Mouse (Mus musculus) gastrocnemius, postnatal 14 days (tissue): ENCODE results near the gene Msn. TPM values are rescaled to one million over a fixed set of nuclear protein-coding genes. Genes with fewer than 3 reads are reported as not detected.

Experiments
- DNase-seq: peaks from one replicate; pipeline ENCODE4 v3.0.0; 2021; ENCODE audit warnings: mixed read lengths
- intact Hi-C: fragments of 180-260 bp; cut with DNase I; formaldehyde crosslinking; loops from one replicate; pipeline ENCODE4 v1.15.1; 2025; ENCODE audit warnings: low total_unique reads
- long read RNA-seq, 2 experiments: library from polyadenylated mRNA; stranded (forward); transcript quantifications; one replicate each; pipeline ENCODE4 v2.0.0; 2021
- total RNA-seq, 2 experiments: library from RNA; stranded (reverse); gene quantifications; 2 replicates each; pipeline ENCODE4 v1.2.3; 2021

Gene Msn
- total RNA-seq = 10 to 100 TPM; 52.9 to 62.6 TPM
- long read RNA-seq, experiment 1, transcript Msn-201 (13 exons, 3,842 nt) = major isoform, 37 of 45 reads
- long read RNA-seq, experiment 1, partial matches to known transcripts = 7 of 45 reads
- long read RNA-seq, experiment 1, other reads (novel, unspliced or antisense) = 1 of 45 reads
- long read RNA-seq, experiment 2, transcript Msn-201 (13 exons, 3,842 nt) = major isoform, 51 of 59 reads
- long read RNA-seq, experiment 2, partial matches to known transcripts = 7 of 59 reads
- long read RNA-seq, experiment 2, other reads (novel, unspliced or antisense) = 1 of 59 reads

DNA sequence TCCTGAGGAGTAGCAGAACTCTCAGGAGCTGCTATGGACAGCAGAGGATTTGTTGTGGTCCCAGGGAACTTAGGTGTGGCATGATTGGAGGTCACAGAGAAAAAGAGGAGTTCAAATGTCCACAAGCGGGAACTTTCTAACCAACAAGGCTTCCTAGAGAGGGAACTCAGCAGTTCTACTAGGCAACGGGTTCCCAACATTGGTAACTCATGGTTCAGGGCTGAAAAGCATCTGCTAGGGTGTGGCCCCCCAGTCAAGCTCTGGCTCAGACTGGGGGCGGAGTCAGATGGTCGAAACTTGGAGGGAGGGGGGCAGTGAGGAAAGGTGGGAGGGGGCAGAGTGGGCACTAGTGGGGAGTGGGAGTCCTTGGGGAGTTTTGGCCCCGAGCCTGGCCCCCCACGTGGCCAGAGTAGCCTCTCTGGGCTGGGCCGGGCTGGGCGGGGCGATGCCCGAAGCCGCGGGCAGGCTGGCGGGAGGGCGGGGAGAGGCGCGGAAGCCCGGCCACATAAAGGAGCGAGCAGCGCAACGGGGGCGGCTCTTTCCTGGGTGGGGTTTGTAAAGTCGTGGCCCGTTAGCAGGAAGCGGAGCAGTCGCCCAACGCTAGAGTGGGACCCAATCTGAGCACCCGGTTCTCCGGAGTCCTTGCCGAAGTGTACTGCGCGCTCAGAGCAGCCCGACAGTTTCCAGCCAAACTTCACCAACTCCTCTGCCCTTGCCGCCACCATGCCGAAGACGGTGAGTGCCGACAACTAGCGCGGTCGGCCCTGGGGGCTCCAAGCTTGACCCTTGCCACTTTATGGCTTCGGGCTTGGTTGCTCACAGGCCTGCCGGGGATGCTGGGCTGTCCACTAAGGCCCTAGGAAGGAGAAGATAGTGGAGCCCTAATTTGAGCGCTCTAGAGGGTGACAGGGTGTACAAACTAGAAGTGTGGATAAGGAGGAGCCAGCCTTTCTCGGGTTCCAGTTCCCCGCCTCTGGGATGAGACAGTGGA lies at the start of gene Msn:
Gene Msn (plus strand): TSS at position 534 of the 991 bp plus-strand sequence.
- peak; percentile 71 for DNase-seq
- intact Hi-C loops = no loop called here

DNA sequence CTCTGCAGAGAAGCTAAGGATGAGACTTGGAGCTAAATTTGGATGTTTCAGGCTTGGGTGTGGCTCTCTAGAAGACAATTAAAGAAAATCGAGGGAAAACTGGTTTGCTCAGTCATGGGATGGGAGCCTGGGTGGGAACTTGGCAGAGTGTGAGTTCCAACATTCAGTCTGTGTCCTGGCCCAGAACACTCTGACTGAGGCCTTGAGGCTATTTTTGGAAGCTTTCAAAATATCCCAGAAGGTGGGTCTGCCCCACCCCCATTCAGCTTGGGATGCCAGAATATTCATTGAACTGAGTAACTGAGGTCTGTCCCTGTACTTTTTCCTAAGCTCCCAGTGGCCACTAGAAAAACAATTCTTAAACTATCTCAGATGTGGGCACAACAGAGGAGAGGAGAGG lies 43.0 kb upstream of the Msn start:
- intact Hi-C loops = no loop called here
- peak; percentile 14 for DNase-seq

DNA sequence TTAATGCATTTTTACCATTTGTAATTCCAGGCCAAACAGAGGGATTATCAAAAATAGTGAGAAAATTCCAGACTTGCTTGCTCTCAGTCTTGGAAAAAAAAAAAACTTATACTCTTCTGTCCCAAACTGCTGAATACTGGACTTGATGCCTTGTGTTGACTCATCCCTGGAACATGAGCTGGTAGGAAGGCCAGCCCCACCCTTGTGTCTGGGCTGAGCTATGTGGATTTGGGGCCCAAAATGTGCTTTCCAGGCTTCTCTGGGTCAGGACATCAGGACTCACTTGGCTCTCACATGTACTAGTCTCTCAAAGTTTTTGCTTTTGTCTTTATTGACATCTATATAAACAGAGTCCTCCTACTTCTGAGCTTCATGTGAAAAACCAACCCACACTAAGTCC lies 18.1 kb upstream of the Msn start:
- intact Hi-C loops = no loop called here
- no peak for DNase-seq

DNA sequence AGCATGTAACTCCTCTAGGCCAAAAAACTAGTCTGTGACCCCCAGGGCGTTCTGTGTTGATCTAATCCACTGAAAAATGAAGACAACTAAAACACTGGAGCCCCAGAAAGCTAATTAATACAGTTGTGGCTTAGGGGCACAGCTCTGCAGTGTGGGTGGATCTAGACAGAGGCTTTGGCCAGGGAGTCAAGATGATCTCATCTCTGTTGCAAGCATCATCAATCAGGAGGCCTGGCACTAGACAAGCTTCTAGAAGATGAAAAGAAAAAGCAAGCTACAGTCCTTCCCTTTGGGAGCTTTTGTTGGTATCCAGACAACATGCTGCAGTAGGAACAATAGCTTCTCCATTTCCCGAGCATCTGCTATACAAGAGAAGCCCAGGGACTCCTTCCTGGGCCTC lies 9.6 kb upstream of the Msn start:
- DNase-seq = no peak
- intact Hi-C loops = no loop called here

DNA sequence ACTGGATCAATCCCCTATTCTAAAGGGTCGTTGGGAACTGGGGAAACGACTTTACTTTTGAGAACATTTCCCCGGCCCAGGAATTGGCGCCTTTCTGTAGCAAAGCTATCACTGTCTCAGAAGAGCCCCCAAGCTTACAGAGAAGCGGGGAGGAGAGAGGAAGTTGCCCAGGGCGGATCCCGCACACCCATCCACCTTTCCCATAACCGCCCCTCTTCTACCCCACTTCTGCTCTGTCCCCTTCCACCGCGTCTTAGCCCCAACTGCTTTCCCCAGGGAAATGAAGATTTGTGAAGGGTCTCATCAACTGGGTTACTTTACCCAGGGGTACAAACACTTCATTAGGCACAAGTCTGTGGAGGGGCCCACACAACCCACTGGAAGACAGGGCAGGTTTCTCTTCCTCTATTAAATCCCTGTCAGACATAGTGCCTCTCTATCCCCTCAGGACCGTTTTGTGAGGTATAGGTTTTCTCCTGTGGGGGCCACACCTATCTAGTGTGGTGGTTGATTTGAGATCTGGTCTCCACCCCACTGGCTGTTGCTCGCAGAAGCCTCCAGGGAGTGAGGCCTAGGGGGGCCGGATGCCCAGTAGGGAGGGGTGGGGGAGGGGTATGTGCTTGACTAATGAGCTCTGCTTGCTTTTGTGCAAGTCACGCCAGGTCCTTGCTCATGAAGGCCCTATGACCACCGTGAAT lies 820 bp downstream of the Msn start:
- intact Hi-C loops = no loop called here

DNA sequence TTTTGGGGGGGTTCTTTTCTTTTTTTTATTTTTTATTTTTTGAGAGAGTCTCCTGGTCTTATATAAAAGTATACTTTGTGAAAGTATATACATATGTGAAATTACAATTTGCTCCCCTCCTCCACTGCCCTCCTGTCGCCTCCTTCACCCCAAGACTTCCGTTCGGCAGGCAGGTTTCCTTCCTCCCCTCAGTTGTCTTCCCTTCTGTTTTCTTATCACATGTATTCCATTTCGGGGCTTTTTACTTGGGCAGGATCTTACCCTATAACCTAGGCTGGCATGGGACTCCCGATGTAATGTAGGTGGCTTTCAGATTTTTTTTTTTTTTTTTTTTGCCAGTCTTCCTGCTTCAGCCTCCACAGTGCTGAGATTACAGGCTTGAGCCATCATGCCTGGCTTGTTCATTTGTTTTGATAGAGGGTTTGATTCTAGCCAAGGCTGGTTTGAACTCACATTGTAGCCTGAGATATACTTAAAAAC lies 1.7 kb downstream of the Msn start:
- intact Hi-C loops = no loop called here
- DNase-seq = no peak

More for the DNA sequence above, 820 bp downstream of the Msn start:
- peak; percentile 11 for DNase-seq

GRCm38 (mm10) chrX:96099003-96099402 lies 3.2 kb downstream of the Msn start:
- DNase-seq = no peak
- intact Hi-C loops = no loop called here

GRCm38 (mm10) chrX:96107427-96108291 lies 11.8 kb downstream of the Msn start:
- DNase-seq = peak; percentile 46
- intact Hi-C loops = no loop called here

- DNase-seq = no peak
- intact Hi-C loops = no loop called here
These were observed 17.3 kb downstream of the Msn start for GRCm38 (mm10) chrX:96113106-96113634.

DNA sequence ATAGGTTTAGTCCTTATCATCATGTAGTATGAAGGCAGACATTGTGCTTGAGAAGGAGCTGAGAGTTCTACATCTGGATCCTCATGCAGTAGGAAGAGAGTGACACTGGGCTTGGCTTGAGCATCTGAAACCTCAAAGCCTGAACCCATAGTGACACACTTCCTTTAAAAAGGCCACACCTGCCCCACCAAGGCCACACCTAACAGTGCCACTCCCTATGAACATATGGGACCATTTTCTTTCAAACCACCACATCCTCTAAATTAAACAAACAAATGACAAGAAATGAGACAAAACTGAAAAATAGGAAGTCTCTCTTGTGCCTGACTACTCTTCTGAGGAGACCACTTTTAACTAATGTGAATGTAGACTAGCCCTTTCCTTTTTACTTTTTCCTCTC lies 19.7 kb downstream of the Msn start:
- intact Hi-C loops = no loop called here
- no peak for DNase-seq

GRCm38 (mm10) chrX:96117366-96117765 lies 21.5 kb downstream of the Msn start:
- no peak for DNase-seq
- intact Hi-C loops = no loop called here

GRCm38 (mm10) chrX:96119997-96120396 lies 24.2 kb downstream of the Msn start:
- intact Hi-C loops = no loop called here
- no peak for DNase-seq

DNA sequence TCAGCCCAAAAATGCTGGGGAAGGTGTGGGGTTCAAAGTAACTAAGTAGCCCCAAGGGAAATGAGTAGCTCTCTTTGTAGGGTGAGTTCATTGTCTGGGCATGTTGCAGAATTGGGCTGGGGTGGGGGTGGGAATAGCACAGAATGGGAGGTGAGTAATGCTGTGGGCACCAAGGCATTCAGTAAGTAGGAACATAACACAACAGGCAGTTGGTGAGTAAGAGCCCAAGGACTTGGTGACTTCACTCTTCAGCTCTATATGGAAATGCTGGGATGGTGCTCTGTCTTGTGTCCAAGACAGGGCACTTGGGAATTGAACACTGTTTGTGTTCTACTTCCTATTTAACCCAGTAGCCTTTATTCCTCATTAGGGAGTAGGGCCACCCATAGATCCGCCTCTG lies 26.1 kb downstream of the Msn start:
- intact Hi-C loops = no loop called here
- DNase-seq = no peak

DNA sequence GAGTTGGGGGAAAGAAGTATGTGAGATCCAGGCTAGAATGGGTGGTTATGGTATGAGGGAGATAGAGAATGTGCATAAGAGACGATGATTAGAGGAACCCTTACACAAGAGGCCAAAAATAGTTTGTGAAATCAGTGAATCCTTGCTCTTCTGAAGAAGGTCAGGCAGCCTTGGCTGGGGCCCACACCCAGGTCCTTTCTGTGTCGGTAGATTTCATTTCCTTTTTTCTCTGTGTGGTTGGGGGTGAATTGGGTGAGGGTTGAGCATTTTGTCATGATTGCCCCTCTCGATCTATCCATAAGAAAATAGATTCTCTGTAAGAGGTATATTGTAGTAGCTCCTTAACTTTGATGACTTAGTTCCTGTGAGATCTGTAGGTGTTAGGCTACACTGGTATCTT lies 31.0 kb downstream of the Msn start:
- intact Hi-C loops = no loop called here
- no peak for DNase-seq

DNA sequence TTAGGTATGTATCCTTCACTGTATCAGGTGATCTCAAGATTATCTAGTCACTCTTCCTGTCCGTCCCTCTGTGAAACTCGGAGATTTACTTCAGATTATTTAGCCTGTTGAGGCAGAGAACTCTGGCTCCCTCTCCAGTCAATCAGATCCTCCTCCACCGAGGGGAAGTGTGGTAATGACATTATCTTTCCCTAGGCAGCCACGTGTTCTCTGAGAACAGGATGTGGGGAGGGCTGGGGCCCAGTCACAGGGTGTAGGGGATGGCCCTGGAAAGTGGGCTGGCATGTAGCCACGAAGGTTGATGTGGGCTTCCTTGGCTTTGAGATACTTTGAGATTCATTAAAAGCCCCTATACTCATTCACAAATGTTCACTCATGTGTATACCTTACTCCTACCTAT lies 34.3 kb downstream of the Msn start:
- intact Hi-C loops = no loop called here
- peak; percentile 27 for DNase-seq

DNA sequence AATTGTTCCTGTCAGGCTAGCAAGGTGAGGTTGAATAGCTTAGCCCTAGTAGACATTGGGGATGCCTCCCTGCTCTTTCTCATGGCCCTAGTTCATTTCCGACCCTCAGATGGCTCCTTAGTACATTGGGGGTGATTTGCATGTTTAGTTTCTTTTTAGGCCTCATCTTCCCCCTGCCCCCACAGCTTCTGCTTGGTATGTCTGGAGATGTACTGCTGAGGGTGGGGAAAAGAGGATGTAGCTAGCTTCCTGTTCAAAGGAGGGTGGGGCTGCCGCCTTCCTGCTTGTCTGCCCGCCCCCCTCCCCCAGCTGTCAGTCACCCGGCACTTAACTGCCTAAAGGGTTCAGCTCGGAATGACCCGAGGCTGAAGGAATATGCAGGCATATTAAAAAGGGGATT lies 34.8 kb downstream of the Msn start:
- intact Hi-C loops = no loop called here
- no peak for DNase-seq

- DNase-seq = peak; percentile 52
- intact Hi-C loops = no loop called here
These were observed 37.4 kb downstream of the Msn start for GRCm38 (mm10) chrX:96133260-96133659.

DNA sequence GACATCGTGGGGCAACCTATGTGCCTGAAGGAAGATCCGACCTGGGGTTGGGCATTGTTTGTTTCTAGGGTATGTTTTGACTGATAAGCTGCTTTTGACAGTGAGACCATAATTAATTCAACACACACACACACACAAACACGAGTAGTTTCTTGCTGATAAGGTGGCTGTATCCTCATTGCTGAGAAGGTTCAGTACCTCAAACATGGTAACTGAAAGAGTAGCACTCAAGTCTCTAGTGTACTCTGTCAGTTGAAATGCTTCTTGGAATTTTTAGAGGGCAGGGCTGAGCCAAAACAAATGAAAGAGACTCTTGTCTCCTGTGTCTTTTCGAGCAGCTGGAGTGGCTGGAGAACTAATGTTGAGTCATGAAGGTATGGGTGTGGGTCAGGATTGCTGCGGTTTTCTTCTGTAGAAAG lies 38.4 kb downstream of the Msn start:
- DNase-seq = no peak
- intact Hi-C loops = no loop called here
